In genomic region chr4:150210306-150210705, GRCm38 (mm10) we compare ENCODE assay signal across 39 mouse cellular contexts. TPM values are rescaled to one million over a fixed set of nuclear protein-coding genes. Genes with fewer than 3 reads are reported as not detected.
"Had no signal": no experiment of that assay in that cellular context is flagged by ENCODE, and none has a peak within 500 bp of the region (broad histone marks: within the 10 kb centered on the region; RNA-seq: fewer than 3 reads in every experiment).

No protein-coding gene starts in this region.

- H3K9me3 ChIP-seq: heart, embryonic 12.5 days; hindbrain, embryonic 10.5 days; hindbrain, embryonic 12.5 days; kidney, embryonic 15.5 days; limb, embryonic 13.5 days; limb, embryonic 15.5 days; liver, embryonic 12.5 days had no signal

- H3K36me3 ChIP-seq: heart, embryonic 12.5 days; hindbrain, embryonic 10.5 days; hindbrain, embryonic 12.5 days; kidney, embryonic 15.5 days; limb, embryonic 13.5 days; limb, embryonic 15.5 days; liver, embryonic 12.5 days had no signal

- H3K4me2 ChIP-seq: heart, embryonic 12.5 days; hindbrain, embryonic 12.5 days; hindbrain, embryonic 14.5 days; kidney, embryonic 15.5 days; limb, embryonic 13.5 days; limb, embryonic 15.5 days; liver, embryonic 12.5 days had no signal

- H3K4me3 ChIP-seq: gastrocnemius, adult 2 months; heart, embryonic 12.5 days; hindbrain, embryonic 10.5 days; hindbrain, embryonic 12.5 days; kidney, embryonic 15.5 days; limb, embryonic 13.5 days; limb, embryonic 15.5 days; liver, embryonic 12.5 days had no signal

- H3K9ac ChIP-seq: heart, embryonic 12.5 days; hindbrain, embryonic 12.5 days; hindbrain, embryonic 14.5 days; kidney, embryonic 15.5 days; limb, embryonic 13.5 days; limb, embryonic 15.5 days; liver, embryonic 12.5 days; liver, embryonic 14.5 days had no signal

- DNase-seq: gastrocnemius, adult 2 months; gastrocnemius, postnatal 10 days; gastrocnemius, postnatal 25 days; heart, adult 18-20 months; heart, postnatal 10 days; heart, postnatal 4 days; kidney, adult 11 months; kidney, adult 2 months; kidney, adult 9 months; kidney, postnatal 14 days; kidney, postnatal 36 days; layer of hippocampus, adult 9-11 months; layer of hippocampus, postnatal 36 days had no signal

- H3K27me3 ChIP-seq: heart, embryonic 12.5 days; hindbrain, embryonic 12.5 days; kidney, embryonic 15.5 days; limb, embryonic 13.5 days; limb, embryonic 15.5 days; liver, embryonic 12.5 days had no signal

- ATAC-seq: hindbrain, embryonic 16.5 days; intestine, embryonic 16.5 days; liver, embryonic 12.5 days had no signal

- H3K27ac ChIP-seq: gastrocnemius, adult 2 months; hindbrain, embryonic 10.5 days; hindbrain, embryonic 12.5 days; hindbrain, embryonic 14.5 days; kidney, embryonic 15.5 days; kidney, postnatal 0 days; limb, embryonic 13.5 days; limb, embryonic 15.5 days; liver, embryonic 12.5 days; liver, embryonic 14.5 days had no signal

RNA-seq across cellular contexts. Expression of gene Car6, which starts 9.2 kb away (rescaled TPM):
- total RNA-seq: gastrocnemius, adult 2 months; gastrocnemius, postnatal 10 days; gastrocnemius, postnatal 25 days; granulocyte monocyte progenitor cell, adult 5-6 weeks; heart, postnatal 10 days; heart, postnatal 25 days; heart, postnatal 4 days; layer of hippocampus, adult 18-20 months; layer of hippocampus, postnatal 14 days; left cerebral cortex, adult 18-20 months; left cerebral cortex, adult 8-10 months; left cerebral cortex, postnatal 14 days; left cerebral cortex, postnatal 36 days; liver, adult 2 months had no signal
- polyA plus RNA-seq: frontal cortex, adult 2 months; heart, embryonic 12.5 days; heart, embryonic 14.5 days; heart, embryonic 16.5 days; hindbrain, embryonic 14.5 days; hindbrain, embryonic 16.5 days; intestine, embryonic 14.5 days; intestine, embryonic 16.5 days; kidney, adult 2 months; kidney, embryonic 15.5 days; kidney, postnatal 0 days; large intestine, adult 2 months; liver, adult 2 months; liver, embryonic 12.5 days had no signal
